Mouse (Mus musculus) monocyte, adult 5-6 weeks (primary cell): Measurements from ENCODE around the gene Sgms2. TPM values are rescaled to one million over a fixed set of nuclear protein-coding genes. Genes with fewer than 3 reads are reported as not detected.
A peak's percentile ranks its signal among the peaks of the same experiment; 100 is the strongest.

Experiments
- ATAC-seq: fragments of 153-309, 156-312 bp; replicated peaks from 2 replicates; pipeline ENCODE4 v1.8.0; 2017; ENCODE audit warnings: mild to moderate bottlenecking; ENCODE audit not compliant: low TSS enrichment, insufficient number of reproducible peaks, severe bottlenecking, poor library complexity, low FRiP score
- total RNA-seq: library from RNA; stranded (forward); fragments of 200-1000, 200-491, 200-594 nt; gene quantifications from 3 replicates; pipeline ENCODE4 v1.2.3, GENCODE M21; 2017

Gene Sgms2
- total RNA-seq, 1 experiment from 2014 or later: 15.8 TPM

DNA sequence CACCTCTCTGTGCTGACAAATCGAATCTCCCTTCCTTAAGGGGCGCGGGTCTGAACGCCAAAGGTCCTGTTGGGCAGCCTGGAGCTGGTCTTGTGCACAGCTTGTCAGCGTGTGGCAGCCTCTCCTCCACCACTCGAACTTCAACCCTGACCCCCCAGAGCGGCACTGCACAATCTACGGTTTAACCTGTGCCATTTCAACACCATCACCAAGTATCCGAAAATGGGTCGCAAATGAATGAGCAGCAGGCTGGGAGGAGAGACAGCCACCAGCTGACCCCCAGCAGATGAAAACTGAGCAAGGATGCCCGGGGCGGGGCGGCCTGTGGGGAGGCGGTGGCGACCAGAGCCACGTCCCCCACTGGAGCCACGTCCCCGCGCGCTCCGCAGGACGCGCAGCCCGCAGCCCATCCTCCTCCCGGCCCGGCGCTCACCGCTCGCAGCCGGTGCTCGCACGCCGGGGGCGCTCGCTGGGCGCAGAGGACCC is 1.5 kb downstream of the Sgms2 start:
- no peak; the same call in 1 of the 2 replicates for ATAC-seq

DNA sequence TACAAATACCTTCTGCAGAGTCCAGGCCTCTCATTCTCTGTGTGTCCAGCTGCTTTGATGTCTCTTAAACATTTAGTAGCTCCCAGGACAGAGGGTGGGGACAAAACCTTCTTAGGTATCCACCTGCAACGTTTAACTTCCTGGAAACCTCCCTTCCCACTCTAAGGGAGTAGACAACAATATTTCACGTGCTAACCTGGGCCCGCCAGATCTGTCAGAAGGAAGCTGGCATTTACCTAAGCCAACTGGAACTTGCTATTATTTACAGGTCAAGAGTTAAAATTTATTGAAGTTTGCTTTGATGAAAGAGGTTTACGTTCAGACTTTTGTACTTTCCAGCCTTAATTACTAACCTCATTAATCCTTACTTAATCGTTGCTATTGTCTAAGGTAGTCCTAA is 2.2 kb downstream of the Sgms2 start:
- ATAC-seq: no peak

- ATAC-seq: no peak
Measured at GRCm38 (mm10) chr3:131488403-131488802, 2.8 kb downstream of the Sgms2 start.

GRCm38 (mm10) chr3:131485388-131485787 is 5.8 kb downstream of the Sgms2 start:
- ATAC-seq: no peak

DNA sequence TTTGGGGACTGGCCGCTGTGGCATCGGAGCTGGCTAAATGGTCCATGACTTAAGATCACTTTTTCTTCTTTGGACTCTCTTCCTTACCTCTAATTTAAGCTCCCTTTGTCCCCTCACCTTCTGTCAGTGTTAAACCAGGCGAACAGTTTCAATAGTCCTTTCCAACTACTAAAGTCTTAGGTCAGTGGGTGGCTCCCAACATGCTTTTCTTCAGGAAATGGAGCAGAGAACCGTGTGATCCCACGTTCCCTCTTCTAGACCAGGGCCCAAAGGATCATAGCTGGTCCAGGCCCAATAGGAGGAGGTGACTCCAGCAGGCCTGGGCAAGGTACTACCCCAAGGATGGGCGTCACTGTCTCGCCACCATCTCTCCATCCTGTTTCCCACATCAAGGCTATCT is 7.6 kb downstream of the Sgms2 start:
- ATAC-seq: no peak

DNA sequence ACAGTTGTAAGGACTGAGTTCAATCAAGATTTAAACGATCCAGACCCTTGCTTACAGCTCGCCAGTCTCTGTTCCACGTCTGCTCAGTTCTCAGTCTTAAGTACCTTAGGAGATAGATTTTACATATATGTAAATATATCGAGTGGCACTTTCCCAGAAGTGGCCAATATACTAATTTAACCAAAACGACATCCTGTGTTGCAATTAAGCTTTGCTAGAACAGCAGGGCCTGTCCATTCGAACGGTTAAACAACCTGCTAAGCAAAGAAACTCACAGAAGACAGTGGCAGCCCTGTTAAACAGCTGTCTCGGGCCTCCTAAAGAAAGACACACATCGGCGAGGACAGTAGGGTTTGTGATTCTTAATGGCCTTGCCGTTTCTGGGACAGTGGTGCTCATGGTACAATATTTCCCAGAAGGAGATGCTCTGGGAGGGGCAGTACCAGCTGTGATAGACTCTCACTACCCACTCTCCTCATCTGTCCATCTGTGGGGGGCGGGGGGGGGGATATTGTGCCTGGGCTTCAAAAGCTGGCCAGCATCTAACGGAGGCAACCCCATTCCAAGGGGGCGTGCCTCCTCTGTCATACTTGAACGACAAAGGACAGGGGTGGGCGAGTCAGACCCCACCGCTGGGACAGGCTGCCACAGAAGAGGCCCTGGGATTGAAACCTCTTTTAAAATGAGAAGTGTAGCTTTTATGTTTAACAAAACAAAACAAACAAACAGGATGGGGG is 9.1 kb downstream of the Sgms2 start:
- ATAC-seq: no peak

DNA sequence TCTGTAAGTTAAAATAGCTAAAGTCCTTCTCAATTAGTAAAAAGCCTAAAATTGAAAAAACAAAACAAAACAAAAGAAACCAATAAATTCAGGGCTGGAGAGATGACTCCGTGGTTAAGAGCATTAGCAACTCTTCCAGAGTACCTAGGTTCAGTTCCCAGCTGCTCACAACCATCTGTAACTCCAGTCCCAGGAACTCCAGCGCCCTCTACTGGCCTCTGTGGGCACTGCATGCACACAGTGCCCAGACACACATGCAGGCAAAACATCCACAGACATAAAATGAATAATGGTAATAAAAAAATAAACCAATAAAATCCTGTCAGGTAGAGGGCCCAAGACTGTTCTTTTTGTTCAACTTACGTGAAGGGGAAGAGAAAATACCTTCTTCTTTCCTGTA is 10.6 kb downstream of the Sgms2 start:
- ATAC-seq: no peak

- ATAC-seq: no peak
Measured at GRCm38 (mm10) chr3:131479415-131479814, 11.8 kb downstream of the Sgms2 start.

GRCm38 (mm10) chr3:131476002-131476401 is 15.2 kb downstream of the Sgms2 start:
- peak; percentile 53 for ATAC-seq

DNA sequence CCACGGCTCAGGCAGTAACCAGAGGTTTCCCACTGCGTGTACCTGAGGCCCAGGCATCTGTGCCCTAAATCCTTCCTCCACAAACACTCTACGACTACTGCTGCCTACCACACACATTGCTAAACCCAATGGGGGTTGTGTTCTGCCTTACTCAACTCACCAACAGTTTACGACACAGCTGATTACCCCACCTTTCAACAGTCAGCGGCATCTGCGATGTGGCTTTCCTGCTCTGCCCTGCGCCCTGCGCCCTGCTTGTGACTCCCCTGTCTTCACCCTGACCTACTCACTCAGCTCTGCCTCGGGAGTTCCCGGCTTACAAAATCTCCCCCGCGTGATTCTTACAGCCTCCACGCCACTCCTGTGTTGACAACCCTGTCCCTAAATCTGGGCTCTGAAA is 16.7 kb downstream of the Sgms2 start:
- ATAC-seq: peak; percentile 89

- ATAC-seq: no peak
Measured at GRCm38 (mm10) chr3:131473496-131473895, 17.7 kb downstream of the Sgms2 start.

- ATAC-seq: no peak
Measured at GRCm38 (mm10) chr3:131471836-131472235, 19.4 kb downstream of the Sgms2 start.

- no peak for ATAC-seq
Measured at GRCm38 (mm10) chr3:131471435-131471834, 19.8 kb downstream of the Sgms2 start.

DNA sequence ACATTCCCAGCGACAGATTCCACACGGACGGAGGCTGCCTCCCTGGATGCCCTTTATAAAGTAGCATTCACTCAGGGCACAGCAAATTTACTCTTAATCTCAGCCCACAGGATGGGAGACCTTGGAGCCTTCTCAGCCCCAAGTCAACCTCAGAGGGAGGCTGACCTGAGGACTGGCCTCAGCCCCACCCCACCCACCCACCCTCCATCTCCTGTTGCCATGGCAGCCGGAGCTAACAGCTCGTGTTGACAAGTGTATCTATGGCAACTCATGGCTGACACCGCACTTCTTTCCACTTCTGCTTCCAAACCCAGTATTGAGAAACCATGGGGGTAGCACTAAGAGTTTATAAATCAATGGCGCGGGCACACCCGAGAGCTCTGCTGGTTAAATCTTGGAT is 20.4 kb downstream of the Sgms2 start:
- peak; percentile 56 for ATAC-seq

GRCm38 (mm10) chr3:131469636-131470035 is 21.6 kb downstream of the Sgms2 start:
- ATAC-seq: no peak

- ATAC-seq: no peak
Measured at GRCm38 (mm10) chr3:131466371-131466770, 24.8 kb downstream of the Sgms2 start.

DNA sequence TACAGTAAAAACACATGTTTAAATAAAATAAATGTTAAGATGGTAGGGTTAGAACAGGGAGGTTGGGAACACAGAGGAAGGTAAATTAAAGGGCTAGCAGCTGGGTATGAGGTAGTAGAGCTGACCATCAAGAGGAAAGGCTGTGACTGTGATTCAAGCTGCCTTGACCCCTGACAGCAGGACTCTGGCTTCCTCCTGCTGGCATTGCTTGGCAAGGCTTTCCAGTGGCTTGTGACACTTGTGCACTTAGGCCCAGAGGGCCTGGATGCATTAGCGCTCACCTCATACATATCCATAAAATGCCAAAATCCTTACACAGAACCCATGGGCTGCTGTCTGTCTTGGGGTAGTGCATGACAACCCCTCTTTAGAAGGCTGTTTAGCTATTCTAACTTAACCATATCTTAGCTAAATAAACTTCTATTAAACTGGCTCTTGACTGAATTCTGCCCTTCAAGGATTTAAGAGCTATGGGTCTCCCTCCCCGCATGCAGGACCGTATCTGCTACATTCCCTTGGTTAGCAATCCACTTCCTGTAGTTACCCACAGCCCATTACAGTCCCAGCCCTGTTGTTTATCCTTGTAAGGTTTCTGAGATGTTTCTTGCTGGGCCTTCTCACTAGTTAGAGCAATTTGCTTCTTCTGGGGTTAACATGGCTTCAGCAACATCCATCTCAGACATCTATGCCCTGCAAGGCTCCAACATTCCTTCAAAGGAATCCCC is 25.5 kb downstream of the Sgms2 start:
- no peak for ATAC-seq

DNA sequence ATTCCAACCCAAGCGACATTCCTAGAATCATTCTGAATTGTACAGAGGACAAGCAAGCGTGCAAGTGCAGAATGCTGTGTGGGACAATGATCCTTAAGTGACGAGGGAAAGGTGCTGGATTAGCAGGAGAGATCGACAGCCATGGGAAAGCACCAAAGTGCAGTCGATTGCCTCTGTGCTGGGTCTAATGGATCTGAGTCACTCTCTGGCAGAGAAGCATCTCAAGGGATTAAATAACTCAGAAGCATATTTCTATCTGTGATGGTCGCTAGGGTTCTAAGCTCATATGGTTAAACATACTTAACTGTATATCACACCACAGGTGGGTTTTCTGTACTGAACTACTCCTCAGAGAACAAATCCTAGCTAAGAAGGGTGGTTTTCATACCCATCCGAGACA is 118.2 kb downstream of the Sgms2 start:
- ATAC-seq: no peak

GRCm38 (mm10) chr3:131368678-131369077 is 122.5 kb downstream of the Sgms2 start:
- peak; percentile 55; the same call in 1 of the 2 replicates for ATAC-seq

DNA sequence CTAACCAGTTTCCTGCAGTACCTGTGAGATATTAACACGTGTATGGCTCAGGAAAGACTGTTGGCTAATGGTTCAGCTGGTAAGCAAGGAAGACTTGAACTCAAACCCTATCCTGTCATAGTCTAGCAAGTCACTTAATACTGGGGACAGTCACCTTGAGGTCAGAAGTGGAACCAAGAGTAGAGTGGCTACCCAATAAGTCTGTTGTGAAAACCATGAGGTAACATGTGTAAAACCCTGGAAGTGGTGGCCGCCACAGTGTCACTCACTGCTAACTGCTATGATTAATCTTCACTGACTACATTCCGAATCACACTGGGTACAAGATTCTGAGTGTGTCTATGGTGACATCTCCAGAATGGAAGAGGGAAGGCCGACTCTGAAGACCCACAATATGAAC is 123.8 kb downstream of the Sgms2 start:
- no peak for ATAC-seq
